Mouse (Mus musculus) erythroblast, embryonic 14.5 days (primary cell): ENCODE data around the gene Arhgap1.

ENCODE experiments used
- GATA1 ChIP-seq: IDR thresholded peaks from 2 replicates; pipeline ENCODE4 v1.6.1; 2012; ENCODE audit warnings: low read length, inconsistent platforms, mixed read lengths
- TAL1 ChIP-seq: IDR thresholded peaks from 3 replicates; pipeline ENCODE4 v1.6.1; 2012; ENCODE audit warnings: low read length, inconsistent platforms, mixed read lengths

DNA sequence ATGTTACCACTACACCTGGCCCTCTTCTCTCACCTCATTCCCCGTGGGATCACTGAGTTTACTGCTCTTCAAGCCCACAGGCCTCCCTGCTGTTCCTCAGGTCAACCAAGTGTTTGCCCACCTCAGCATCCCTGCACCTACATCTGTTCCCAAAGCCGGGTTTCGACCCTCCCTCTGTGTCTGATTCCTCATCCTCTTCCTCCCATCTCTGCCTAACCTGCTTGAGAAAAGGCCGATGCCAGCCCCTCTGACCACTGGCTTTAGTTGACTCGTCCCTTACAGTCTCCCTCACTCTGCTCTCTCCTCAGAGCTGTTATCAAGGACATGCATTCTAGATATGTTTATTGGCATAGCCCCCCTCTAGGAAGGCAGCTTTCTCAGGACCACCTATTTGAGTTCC, 22.2 kb upstream of the Arhgap1 start:
- TF ChIP-seq GATA1 (no peak), TAL1 (no peak)
